Mouse (Mus musculus) hindbrain, postnatal 0 days (tissue): ENCODE measurements around the gene Tfcp2. TPM values are rescaled to one million over a fixed set of nuclear protein-coding genes. Genes with fewer than 3 reads are reported as not detected.

Experiments used
- ATAC-seq: fragments of 200-750 bp; cut with Nextera tagmentation; 2 replicates; pipeline ENCODE4 v1.8.0; 2017; ENCODE audit warnings: mild to moderate bottlenecking, moderate TSS enrichment, moderate library complexity
- DNase-seq: peaks from one replicate; pipeline ENCODE4 v3.0.0-alpha.2; 2015; ENCODE audit warnings: low spot score
- H3K27ac ChIP-seq: fragments of 300-500 bp; sonication (generic); 2 replicates; pipeline ENCODE4 v1.5.1; 2014; ENCODE audit warnings: mild to moderate bottlenecking
- H3K27me3 ChIP-seq: fragments of 300-500 bp; sonication (generic); 2 replicates; pipeline ENCODE4 v1.6.1; 2014; ENCODE audit warnings: low read length, mixed read lengths; ENCODE audit not compliant: insufficient read depth
- H3K36me3 ChIP-seq: fragments of 300-500 bp; sonication (generic); 2 replicates; pipeline ENCODE4 v1.6.1; 2014; ENCODE audit warnings: low read length, mixed read lengths; ENCODE audit not compliant: insufficient read depth
- H3K4me1 ChIP-seq: fragments of 300-500 bp; sonication (generic); 2 replicates; pipeline ENCODE4 v1.6.1; 2014; ENCODE audit warnings: antibody characterized with exemption, low read length, mixed read lengths; ENCODE audit not compliant: insufficient read depth
- H3K4me2 ChIP-seq: fragments of 300-500 bp; sonication (generic); 2 replicates; pipeline ENCODE4 v1.6.1; 2014; ENCODE audit warnings: low read depth, mild to moderate bottlenecking, low read length, moderate library complexity, mixed read lengths
- H3K4me3 ChIP-seq: fragments of 300-500 bp; sonication (generic); 2 replicates; pipeline ENCODE4 v1.5.1; 2014; ENCODE audit warnings: low read length
- H3K9ac ChIP-seq: fragments of 300-500 bp; sonication (generic); replicated peaks from 2 replicates; pipeline ENCODE4 v1.6.1; 2014; ENCODE audit warnings: mild to moderate bottlenecking, low read length, moderate library complexity, mixed read lengths
- H3K9me3 ChIP-seq: fragments of 300-500 bp; sonication (generic); 2 replicates; pipeline ENCODE4 v1.6.1; 2016; ENCODE audit warnings: low read length, mixed read lengths
- CTCF ChIP-seq: IDR thresholded peaks from 2 replicates; pipeline ENCODE4 v1.5.1; 2016; ENCODE audit warnings: antibody characterized with exemption, control low read depth, low read depth
- WGBS: fragments of 180-500 bp; shearing (Covaris S2); extraction: QIAGEN DNeasy Blood & Tissue Kit; methylation state at CpG from one replicate; pipeline ENCODE4 v1.1.7; 2014; 5-methylcytosine and 5-hydroxymethylcytosine counted together
- polyA plus RNA-seq: library from polyadenylated mRNA; unstranded; fragments of >200 nt; fragmentation: Nextera tagmentation; extraction: Ambion mirVana; gene quantifications from 2 replicates; pipeline ENCODE4 v1.2.1, GENCODE M21; 2015
- total RNA-seq: library from RNA; depleted of rRNA; stranded (reverse); fragments of >200 nt; gene quantifications from 2 replicates; pipeline ENCODE4 v1.2.3, GENCODE M21; 2014

The Tfcp2 gene
- total and polyA plus RNA-seq, 2 experiments from 2014 or later, result 27.1 to 34.9 TPM

DNA sequence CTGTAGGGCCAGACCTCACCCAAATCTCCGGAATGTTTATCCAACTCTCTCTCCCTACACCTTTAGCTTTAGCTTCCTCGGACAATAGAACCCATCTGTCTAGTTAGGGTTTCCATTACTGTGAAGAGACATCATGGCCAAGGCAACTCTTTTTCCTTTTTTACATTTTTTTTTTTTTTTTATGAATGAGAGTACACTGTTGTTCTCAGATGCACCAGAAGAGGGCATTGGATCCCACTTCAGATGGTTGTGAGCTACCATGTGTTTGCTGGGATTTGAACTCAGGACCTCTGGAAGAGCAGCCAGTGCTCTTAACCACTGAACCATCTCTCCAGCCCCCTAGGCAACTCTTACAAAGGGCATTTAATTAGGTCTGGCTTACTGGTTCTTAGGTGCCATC is 86.4 kb downstream of the Tfcp2 start:
- Histone ChIP-seq H3K27ac (no peak overlapping the region), H3K9me3 (no peaks in the 10 kb centered on the region), H3K4me2 (no peak overlapping the region), H3K27me3 (no peaks in the 10 kb centered on the region), H3K9ac (no peak overlapping the region), H3K4me1 (peaks cover 8% of the 10 kb centered on the region), H3K36me3 (no peaks in the 10 kb centered on the region), H3K4me3 (no peak overlapping the region)
- peak; percentile 40 for TF ChIP-seq CTCF
- ATAC-seq (no peak), DNase-seq (no peak)
- WGBS, result 79% methylated on average over 2 of the region's 2 CpGs

DNA sequence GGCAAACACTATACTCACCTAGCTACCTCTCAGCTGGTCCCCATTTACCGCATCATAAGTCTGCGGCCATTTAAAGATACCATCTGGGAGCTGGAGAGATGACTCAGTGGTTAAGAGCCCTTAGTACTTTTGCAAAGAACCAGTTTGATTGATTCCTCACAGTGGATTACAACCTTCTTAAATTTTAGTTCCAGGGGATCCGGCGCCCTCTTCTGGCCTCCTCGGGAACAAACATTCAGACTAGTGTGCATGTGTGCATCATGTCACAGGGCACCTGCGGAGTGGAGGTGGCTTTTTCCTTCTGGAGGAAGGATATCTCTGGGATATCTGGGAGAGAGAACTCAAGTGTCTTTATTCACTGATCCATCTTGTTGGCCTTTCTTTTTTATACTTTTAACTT is 88.1 kb downstream of the Tfcp2 start:
- H3K4me2 ChIP-seq, result no peak overlapping the region
- no peaks in the 10 kb centered on the region for H3K4me1 ChIP-seq
- no peaks in the 10 kb centered on the region for H3K9me3 ChIP-seq
- H3K9ac ChIP-seq, result no peak overlapping the region
- H3K36me3 ChIP-seq, result no peaks in the 10 kb centered on the region
- no peaks in the 10 kb centered on the region for H3K27me3 ChIP-seq
- no peak overlapping the region for H3K27ac ChIP-seq
- ATAC-seq (peak; percentile 18; the same call in 1 of the 2 replicates), DNase-seq (peak; percentile 77)
- WGBS, result 24% methylated on average over 6 of the region's 6 CpGs
- H3K4me3 ChIP-seq, result no peak overlapping the region
- peak; percentile 73 for TF ChIP-seq CTCF

- Histone ChIP-seq H3K36me3 (no peaks in the 10 kb centered on the region), H3K27me3 (no peaks in the 10 kb centered on the region), H3K4me1 (no peaks in the 10 kb centered on the region), H3K9ac (no peak overlapping the region), H3K9me3 (no peaks in the 10 kb centered on the region), H3K27ac (no peak overlapping the region), H3K4me2 (no peak overlapping the region), H3K4me3 (no peak overlapping the region)
- no peak for ATAC-seq
- TF ChIP-seq CTCF, result no peak
- no peak for DNase-seq
- 67% methylated on average over 5 of the region's 5 CpGs for WGBS
These were observed 89.7 kb downstream of the Tfcp2 start for GRCm38 (mm10) chr15:100462086-100462485.

DNA sequence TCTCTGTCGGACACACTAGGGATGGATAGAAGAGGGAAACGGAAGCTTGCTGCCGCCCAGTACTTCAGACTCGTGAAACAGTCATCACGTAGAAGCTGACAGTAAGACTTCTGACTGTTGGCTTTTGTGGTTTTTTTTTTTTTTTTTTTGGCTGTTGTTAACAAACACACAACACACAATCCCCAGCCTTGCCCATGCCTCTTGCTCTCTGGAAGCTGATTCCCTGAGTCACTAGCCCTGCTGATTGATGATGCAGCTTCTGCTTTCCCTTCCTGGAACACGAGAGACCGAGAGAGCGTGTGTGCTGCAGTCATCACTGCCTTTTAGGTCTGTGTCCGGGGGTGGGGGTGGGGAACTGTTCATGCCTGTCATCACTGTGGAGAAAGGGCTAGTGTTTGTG is 90.2 kb downstream of the Tfcp2 start:
- DNase-seq (no peak), ATAC-seq (no peak)
- Histone ChIP-seq H3K9me3 (no peaks in the 10 kb centered on the region), H3K27ac (no peak overlapping the region), H3K4me2 (no peak overlapping the region), H3K27me3 (no peaks in the 10 kb centered on the region), H3K4me1 (no peaks in the 10 kb centered on the region), H3K4me3 (no peak overlapping the region), H3K36me3 (no peaks in the 10 kb centered on the region), H3K9ac (no peak overlapping the region)
- no peak for TF ChIP-seq CTCF
- 80% methylated on average over 9 of the region's 9 CpGs for WGBS

GRCm38 (mm10) chr15:100460942-100461341 is 90.9 kb downstream of the Tfcp2 start:
- ATAC-seq (no peak), DNase-seq (peak; percentile 37)
- no peak overlapping the region for H3K9ac ChIP-seq
- no peaks in the 10 kb centered on the region for H3K4me1 ChIP-seq
- no peaks in the 10 kb centered on the region for H3K9me3 ChIP-seq
- H3K36me3 ChIP-seq, result no peaks in the 10 kb centered on the region
- TF ChIP-seq CTCF, result no peak
- WGBS, result 14% methylated on average over 12 of the region's 12 CpGs
- H3K27ac ChIP-seq, result no peak overlapping the region
- no peak overlapping the region for H3K4me3 ChIP-seq
- no peaks in the 10 kb centered on the region for H3K27me3 ChIP-seq
- no peak overlapping the region for H3K4me2 ChIP-seq

DNA sequence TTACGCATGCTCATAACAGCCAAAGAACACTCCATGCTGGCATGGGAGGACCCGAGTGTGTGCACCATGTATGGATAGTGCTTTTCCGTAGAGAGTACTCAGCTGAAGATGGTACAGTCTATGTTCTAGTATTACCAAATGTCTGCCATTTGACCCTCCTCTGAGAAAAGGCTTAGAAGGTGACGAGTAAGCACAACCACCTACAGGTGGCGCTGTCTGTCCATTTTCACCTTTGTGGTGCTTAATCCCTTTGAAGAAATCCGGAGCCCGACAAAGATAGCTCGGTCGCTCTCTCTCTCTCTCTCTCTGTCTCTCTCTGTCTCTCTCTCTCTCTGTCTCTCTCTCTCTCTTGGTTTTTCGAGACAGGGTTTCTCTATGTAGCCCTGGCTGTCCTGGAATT is 93.8 kb downstream of the Tfcp2 start:
- H3K36me3 ChIP-seq, result no peaks in the 10 kb centered on the region
- no peak overlapping the region for H3K9ac ChIP-seq
- 46% methylated on average over 10 of the region's 10 CpGs for WGBS
- H3K4me2 ChIP-seq, result no peak overlapping the region
- no peaks in the 10 kb centered on the region for H3K9me3 ChIP-seq
- peak; percentile 87 for DNase-seq
- peak; percentile 18; the same call in 1 of the 2 replicates for ATAC-seq
- H3K4me1 ChIP-seq, result no peaks in the 10 kb centered on the region
- no peak overlapping the region for H3K4me3 ChIP-seq
- no peak overlapping the region for H3K27ac ChIP-seq
- no peaks in the 10 kb centered on the region for H3K27me3 ChIP-seq
- peak; percentile 69 for TF ChIP-seq CTCF

DNA sequence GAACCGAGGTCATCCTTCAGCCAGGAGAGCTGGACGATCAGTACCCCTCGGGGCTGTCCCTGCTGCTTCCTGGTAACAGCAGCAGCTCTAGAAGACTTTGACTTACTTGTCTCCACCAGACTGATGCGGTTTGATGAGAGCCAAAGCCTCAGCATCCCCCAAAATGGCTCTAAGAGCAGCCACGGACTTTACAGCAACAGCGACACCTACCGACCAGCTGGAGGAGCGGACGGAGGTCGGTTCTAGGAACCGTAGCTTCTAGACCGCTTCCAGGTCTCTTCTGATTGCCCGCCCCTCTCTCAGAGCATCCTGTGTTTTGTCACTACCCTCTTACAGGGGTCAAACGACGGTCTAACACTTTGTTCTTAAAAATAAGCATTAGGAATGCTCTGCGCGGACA is 94.5 kb downstream of the Tfcp2 start:
- peak; percentile 95 for TF ChIP-seq CTCF
- Histone ChIP-seq H3K9me3 (no peaks in the 10 kb centered on the region), H3K9ac (no peak overlapping the region), H3K4me2 (no peak overlapping the region), H3K27me3 (no peaks in the 10 kb centered on the region), H3K4me1 (no peaks in the 10 kb centered on the region), H3K36me3 (no peaks in the 10 kb centered on the region), H3K4me3 (no peak overlapping the region), H3K27ac (no peak overlapping the region)
- ATAC-seq (peak; percentile 88), DNase-seq (peak; percentile 93)
- 9% methylated on average over 17 of the region's 17 CpGs for WGBS
